15 mouse cellular contexts compared by ENCODE assay signal in the genomic region with DNA sequence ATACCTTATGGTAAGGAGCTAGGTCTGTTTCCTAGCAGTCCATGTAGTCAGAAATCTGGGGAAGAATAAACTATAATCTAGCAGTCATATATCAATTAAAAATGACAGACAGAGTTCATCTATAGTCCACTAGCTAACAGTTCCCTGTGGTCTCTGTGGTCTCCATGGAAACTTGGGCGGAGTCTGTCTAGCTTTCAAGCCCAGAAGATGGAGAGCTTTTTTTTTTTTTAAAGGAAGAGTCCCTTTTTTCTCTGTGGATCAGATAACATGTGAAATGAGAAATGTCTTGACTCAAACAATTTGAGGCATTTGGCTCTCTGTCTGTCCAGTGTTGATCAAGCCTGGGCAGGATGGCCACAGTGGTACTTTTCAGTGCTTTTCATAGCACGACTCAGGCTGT. TPM values are rescaled to one million over a fixed set of nuclear protein-coding genes. Genes with fewer than 3 reads are reported as not detected.
DNase-seq lines count a peak whose midpoint lies in the region; ATAC-seq and TF ChIP-seq lines count a peak whose summit lies in the region.
"Had no signal": no experiment of that assay in that cellular context is flagged by ENCODE, and none has a peak within 500 bp of the region (broad histone marks: within the 10 kb centered on the region; RNA-seq: fewer than 3 reads in every experiment).

No protein-coding gene starts in this region.

- H3K4me1 ChIP-seq in hindbrain, postnatal 0 days (ENCODE audit: insufficient read depth, low read length) = no peaks in the 10 kb centered on the region
- no peaks in the 10 kb centered on the region for H3K4me1 ChIP-seq in hindbrain, embryonic 12.5 days
- no peaks in the 10 kb centered on the region for H3K4me1 ChIP-seq in MEL (ENCODE audit: control insufficient read depth in 1 of 2, insufficient read depth in 2 of 2, low read length in 2 of 2)
- H3K4me1 ChIP-seq in embryonic facial prominence, embryonic 14.5 days (ENCODE audit: control insufficient read depth, insufficient read depth, low read length) = no peaks in the 10 kb centered on the region
- H3K4me1 ChIP-seq: limb, embryonic 13.5 days; neural tube, embryonic 15.5 days had no signal

- no peak for TF ChIP-seq CTCF in hindbrain, postnatal 0 days (IDR thresholded peaks at IDR 0.05; ENCODE audit: low read depth)
- no peak for TF ChIP-seq CTCF in MEL (IDR thresholded peaks at IDR 0.05 in 2 of 3, conservative IDR thresholded peaks at IDR 0.05 in 1 of 3; ENCODE audit: control insufficient read depth in 1 of 3, insufficient read depth in 1 of 3, low read depth in 2 of 3, low read length in 3 of 3, poor library complexity in 1 of 3, severe bottlenecking in 1 of 3)

- no peaks in the 10 kb centered on the region for H3K9me3 ChIP-seq in hindbrain, postnatal 0 days (ENCODE audit: low read length)
- peaks cover 8% of the 10 kb centered on the region; the same call in 1 of the 2 replicates for H3K9me3 ChIP-seq in hindbrain, embryonic 12.5 days (replicated peaks)
- H3K9me3 ChIP-seq in MEL (replicated peaks; ENCODE audit: insufficient read depth, low read length) = no peaks in the 10 kb centered on the region
- H3K9me3 ChIP-seq in embryonic facial prominence, embryonic 14.5 days (ENCODE audit: control insufficient read depth, low read length) = no peaks in the 10 kb centered on the region
- H3K9me3 ChIP-seq: limb, embryonic 13.5 days; neural tube, embryonic 15.5 days had no signal

- no peak for ATAC-seq in hindbrain, postnatal 0 days
- no peak for ATAC-seq in hindbrain, embryonic 12.5 days (ENCODE audit: low FRiP score)
- ATAC-seq in embryonic facial prominence, embryonic 14.5 days (ENCODE audit: low read depth) = no peak
- ATAC-seq: liver, postnatal 0 days had no signal

- H3K79me2 ChIP-seq in MEL (ENCODE audit: control insufficient read depth, insufficient read depth, low read length, poor library complexity) = no peaks in the 10 kb centered on the region

- H3K4me2 ChIP-seq in hindbrain, postnatal 0 days (ENCODE audit: low read depth, low read length) = no peak overlapping the region
- H3K4me2 ChIP-seq in hindbrain, embryonic 12.5 days (replicated peaks) = no peak overlapping the region
- H3K4me2 ChIP-seq in embryonic facial prominence, embryonic 14.5 days (ENCODE audit: low read depth, low read length) = no peak overlapping the region
- H3K4me2 ChIP-seq: limb, embryonic 13.5 days; neural tube, embryonic 15.5 days had no signal

- no peaks in the 10 kb centered on the region for H3K36me3 ChIP-seq in hindbrain, postnatal 0 days (ENCODE audit: insufficient read depth, low read length)
- H3K36me3 ChIP-seq in hindbrain, embryonic 12.5 days = no peaks in the 10 kb centered on the region
- H3K36me3 ChIP-seq in MEL (ENCODE audit: control insufficient read depth in 1 of 2, insufficient read depth in 2 of 2, low read length in 2 of 2) = no peaks in the 10 kb centered on the region
- no peaks in the 10 kb centered on the region for H3K36me3 ChIP-seq in embryonic facial prominence, embryonic 14.5 days (ENCODE audit: control insufficient read depth, insufficient read depth, low read length)
- H3K36me3 ChIP-seq: limb, embryonic 13.5 days; neural tube, embryonic 15.5 days had no signal

- H3K27me3 ChIP-seq in hindbrain, postnatal 0 days (ENCODE audit: insufficient read depth, low read length) = no peaks in the 10 kb centered on the region
- H3K27me3 ChIP-seq in hindbrain, embryonic 12.5 days = no peaks in the 10 kb centered on the region
- H3K27me3 ChIP-seq in MEL (ENCODE audit: control insufficient read depth in 1 of 2, insufficient read depth in 2 of 2, low read length in 2 of 2) = no peaks in the 10 kb centered on the region
- no peaks in the 10 kb centered on the region for H3K27me3 ChIP-seq in embryonic facial prominence, embryonic 14.5 days (replicated peaks; ENCODE audit: control insufficient read depth, insufficient read depth, low read length)
- H3K27me3 ChIP-seq: limb, embryonic 13.5 days; neural tube, embryonic 15.5 days had no signal

- WGBS in hindbrain, postnatal 0 days = 76% methylated on average over 2 of the region's 2 CpGs
- WGBS in hindbrain, embryonic 12.5 days = 87% methylated on average over 2 of the region's 2 CpGs
- 82% methylated on average over 2 of the region's 2 CpGs for WGBS in embryonic facial prominence, embryonic 14.5 days

- H3K9ac ChIP-seq in hindbrain, postnatal 0 days (replicated peaks; ENCODE audit: low read length) = no peak overlapping the region
- no peak overlapping the region for H3K9ac ChIP-seq in hindbrain, embryonic 12.5 days
- no peak overlapping the region for H3K9ac ChIP-seq in MEL (ENCODE audit: control insufficient read depth, low read depth, low read length, poor library complexity, severe bottlenecking)
- no peak overlapping the region for H3K9ac ChIP-seq in embryonic facial prominence, embryonic 14.5 days (ENCODE audit: low read depth, low read length)
- H3K9ac ChIP-seq: limb, embryonic 13.5 days; liver, postnatal 0 days; neural tube, embryonic 15.5 days had no signal

- intact Hi-C loops in gastrocnemius, postnatal 14 days (cut with DNase I; ENCODE audit: low total_unique reads) = no loop called here

- no peak overlapping the region for H3K27ac ChIP-seq in hindbrain, postnatal 0 days
- H3K27ac ChIP-seq in hindbrain, embryonic 12.5 days = no peak overlapping the region
- H3K27ac ChIP-seq in MEL (ENCODE audit: control insufficient read depth, low read depth, low read length) = no peak overlapping the region
- H3K27ac ChIP-seq in embryonic facial prominence, embryonic 14.5 days (replicated peaks; ENCODE audit: low read depth, low read length) = no peak overlapping the region
- H3K27ac ChIP-seq: left cerebral cortex, adult 2 months; limb, embryonic 13.5 days; neural tube, embryonic 15.5 days had no signal

- TF ChIP-seq POLR2A in MEL (IDR thresholded peaks at IDR 0.05; ENCODE audit: control insufficient read depth in 1 of 2, insufficient read depth in 1 of 2, low read depth in 1 of 2, low read length in 2 of 2, poor library complexity in 1 of 2) = no peak

- DNase-seq in hindbrain, postnatal 0 days (ENCODE audit: low spot score) = peak; percentile 24
- DNase-seq in CD4-positive helper T cell, adult 2 months (ENCODE audit: low read depth, low spot score) = peak; percentile 46
- DNase-seq in MEL (ENCODE audit: low read depth, low spot score) = peak; percentile 38
- DNase-seq in embryonic facial prominence, embryonic 14.5 days (ENCODE audit: low spot score) = peak; percentile 26
- DNase-seq in gastrocnemius, postnatal 14 days = no peak
- DNase-seq in urinary bladder, postnatal 10 days (ENCODE audit: low spot score) = no peak
- DNase-seq: cerebellum, adult 18-20 months; heart, postnatal 14 days; kidney, adult 11 months; liver, postnatal 0 days; thymus, adult 2 months had no signal

- no peak for TF ChIP-seq EP300 in MEL (IDR thresholded peaks at IDR 0.05; ENCODE audit: low read depth in 1 of 2, low read length in 2 of 2)

- no peak for TF ChIP-seq RAD21 in MEL (IDR thresholded peaks at IDR 0.05; ENCODE audit: low read depth, low read length)

- no peak overlapping the region for H3K4me3 ChIP-seq in hindbrain, postnatal 0 days (ENCODE audit: low read length)
- no peak overlapping the region for H3K4me3 ChIP-seq in hindbrain, embryonic 12.5 days
- H3K4me3 ChIP-seq in MEL (ENCODE audit: control insufficient read depth in 1 of 2, insufficient read depth in 1 of 2, low read depth in 2 of 2, low read length in 2 of 2) = no peak overlapping the region
- H3K4me3 ChIP-seq in embryonic facial prominence, embryonic 14.5 days (ENCODE audit: low read depth, low read length) = no peak overlapping the region
- H3K4me3 ChIP-seq: left cerebral cortex, adult 2 months; limb, embryonic 13.5 days; neural tube, embryonic 15.5 days had no signal

TF ChIP-seq in MEL, 35 proteins besides CTCF, POLR2A, EP300 and RAD21:
- no peak for TF ChIP-seq POLR2AphosphoS2 (IDR thresholded peaks at IDR 0.05; ENCODE audit: low read length)
- peak; percentile 85 for TF ChIP-seq ZNF384 (IDR thresholded peaks at IDR 0.05; ENCODE audit: low read depth, low read length)

RNA-seq across cellular contexts. Expression of gene Smim10l2a, which starts 9.8 kb away (rescaled TPM):
- total RNA-seq in hindbrain, postnatal 0 days (2014; rRNA removed) = 68.7 and 74.6 TPM in 2 replicates
- 53.8 and 55.9 TPM in 2 replicates for polyA plus RNA-seq in hindbrain, postnatal 0 days (2015; fragmentation: Nextera tagmentation; extraction: Ambion mirVana)
- 8.5 and 9.5 TPM in 2 replicates for polyA plus RNA-seq in hindbrain, embryonic 12.5 days (2016; fragmentation: Nextera tagmentation; extraction: Ambion mirVana)
- total RNA-seq in MEL (2012; rRNA removed) = not detected in 2 replicates
- not detected for polyA plus RNA-seq in MEL (2012; ENCODE audit: insufficient read depth in 1 of 2, insufficient read length in 2 of 2, low read depth in 1 of 2, low replicate concordance in 2 of 2, missing spikeins in 1 of 2)
- polyA plus RNA-seq in embryonic facial prominence, embryonic 14.5 days (2014; fragmentation: Nextera tagmentation; extraction: Ambion mirVana) = 3.3 and 4.0 TPM in 2 replicates
- total RNA-seq in gastrocnemius, postnatal 14 days (2021) = under 1 TPM; 0.09 to 0.14 TPM

RNA-seq across cellular contexts. Expression of gene Zfp449, which starts 37.9 kb away (rescaled TPM):
- 4.4 and 5.5 TPM in 2 replicates for total RNA-seq in hindbrain, postnatal 0 days (2014; rRNA removed)
- 2.8 and 3.1 TPM in 2 replicates for polyA plus RNA-seq in hindbrain, postnatal 0 days (2015; fragmentation: Nextera tagmentation; extraction: Ambion mirVana)
- 5.9 and 8.4 TPM in 2 replicates for polyA plus RNA-seq in hindbrain, embryonic 12.5 days (2016; fragmentation: Nextera tagmentation; extraction: Ambion mirVana)
- 1.5 TPM in 2 replicates for total RNA-seq in MEL (2012; rRNA removed)
- polyA plus RNA-seq in MEL (2012; ENCODE audit: insufficient read depth in 1 of 2, insufficient read length in 2 of 2, low read depth in 1 of 2, low replicate concordance in 2 of 2, missing spikeins in 1 of 2) = 1 to 10 TPM in 1 of 2 experiments, not detected in 1; 1.5 TPM
- 10.7 and 11.6 TPM in 2 replicates for polyA plus RNA-seq in embryonic facial prominence, embryonic 14.5 days (2014; fragmentation: Nextera tagmentation; extraction: Ambion mirVana)
- total RNA-seq in gastrocnemius, postnatal 14 days (2021) = 1 to 10 TPM; 2.7 to 3.1 TPM

Comparison
In these comparisons a context has a peak if more than half of its experiments do, and no peak if none do; other contexts are left out.
1. DNase-seq: peak in hindbrain, postnatal 0 days (single experiment), CD4-positive helper T cell, adult 2 months (single experiment), MEL (single experiment) and embryonic facial prominence, embryonic 14.5 days (single experiment); none in gastrocnemius, postnatal 14 days (single experiment) and urinary bladder, postnatal 10 days (single experiment).